Comparison of ENCODE assay signal across 12 mouse cellular contexts in the genomic region with DNA sequence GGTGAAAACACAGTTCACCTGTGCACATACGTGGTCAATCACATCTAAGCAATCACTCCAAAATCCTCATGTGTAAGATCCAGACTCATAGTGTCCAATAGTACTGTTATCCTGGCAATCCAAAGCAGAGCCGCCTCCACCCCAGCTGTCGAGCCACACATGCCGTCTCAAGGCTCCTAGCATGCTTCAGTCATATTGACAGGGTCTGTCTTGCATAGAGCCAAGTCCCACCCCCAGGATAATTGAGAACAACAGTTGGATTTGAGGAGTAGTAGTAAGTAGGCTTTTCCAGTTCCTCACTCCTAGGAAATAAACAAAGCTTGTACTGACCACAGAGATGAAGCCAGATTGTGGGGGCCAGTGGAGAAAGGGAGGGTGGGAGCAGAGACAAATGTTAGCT. TPM values are rescaled to one million over a fixed set of nuclear protein-coding genes. Genes with fewer than 3 reads are reported as not detected.
A peak's percentile ranks its signal among the peaks of the same experiment; 100 is the strongest.
DNase-seq lines count a peak whose midpoint lies in the region; ATAC-seq and TF ChIP-seq lines count a peak whose summit lies in the region.
"Had no signal": no experiment of that assay in that cellular context is flagged by ENCODE, and none has a peak within 500 bp of the region (broad histone marks: within the 10 kb centered on the region; RNA-seq: fewer than 3 reads in every experiment).

No protein-coding gene starts in this region.

- H3K27me3 ChIP-seq in embryonic facial prominence, embryonic 14.5 days (replicated peaks; ENCODE audit: control insufficient read depth, insufficient read depth, low read length), result no peaks in the 10 kb centered on the region
- no peaks in the 10 kb centered on the region for H3K27me3 ChIP-seq in hindbrain, embryonic 15.5 days
- H3K27me3 ChIP-seq: heart, embryonic 13.5 days; lung, embryonic 15.5 days had no signal

- no peak for TF ChIP-seq CTCF in left cerebral cortex, adult 2 months (IDR thresholded peaks at IDR 0.05)

- ATAC-seq in embryonic facial prominence, embryonic 14.5 days (ENCODE audit: low read depth), result peak; percentile 12
- no peak for ATAC-seq in hindbrain, embryonic 15.5 days (ENCODE audit: low FRiP score, low read depth)

- H3K9ac ChIP-seq in embryonic facial prominence, embryonic 14.5 days (ENCODE audit: low read depth, low read length), result no peak overlapping the region
- no peak overlapping the region for H3K9ac ChIP-seq in hindbrain, embryonic 15.5 days
- H3K9ac ChIP-seq: heart, embryonic 13.5 days; lung, embryonic 15.5 days had no signal

- H3K4me1 ChIP-seq in embryonic facial prominence, embryonic 14.5 days (ENCODE audit: control insufficient read depth, insufficient read depth, low read length), result peaks cover 25% of the 10 kb centered on the region
- H3K4me1 ChIP-seq in hindbrain, embryonic 15.5 days (replicated peaks), result peaks cover 44% of the 10 kb centered on the region
- H3K4me1 ChIP-seq: lung, embryonic 15.5 days had no signal

- no peak overlapping the region for H3K4me3 ChIP-seq in left cerebral cortex, adult 2 months
- H3K4me3 ChIP-seq in embryonic facial prominence, embryonic 14.5 days (ENCODE audit: low read depth, low read length), result no peak overlapping the region
- H3K4me3 ChIP-seq in hindbrain, embryonic 15.5 days, result no peak overlapping the region
- H3K4me3 ChIP-seq: erythroblast, embryonic 14.5 days; heart, embryonic 13.5 days; lung, embryonic 15.5 days had no signal

- 0 out of 2 replicates have a peak, but pooled peaks cover 6% of the 10 kb centered on the region for H3K36me3 ChIP-seq in embryonic facial prominence, embryonic 14.5 days (ENCODE audit: control insufficient read depth, insufficient read depth, low read length)
- H3K36me3 ChIP-seq in hindbrain, embryonic 15.5 days, result peaks cover 3% of the 10 kb centered on the region; the same call in 1 of the 2 replicates
- H3K36me3 ChIP-seq: lung, embryonic 15.5 days had no signal

- 31% methylated on average over 4 of the region's 4 CpGs for WGBS in embryonic facial prominence, embryonic 14.5 days
- 57% methylated on average over 4 of the region's 4 CpGs for WGBS in hindbrain, embryonic 15.5 days

- peak; percentile 69 to 71 for DNase-seq in left cerebral cortex, postnatal 14 days (ENCODE audit: low spot score in 2 of 2)
- DNase-seq in left cerebral cortex, adult 2 months (ENCODE audit: extremely low spot score in 1 of 2, low spot score in 2 of 2), result no peak
- peak; percentile 82 for DNase-seq in embryonic facial prominence, embryonic 14.5 days (ENCODE audit: low spot score)
- peak; percentile 18 for DNase-seq in lung, postnatal 14 days
- DNase-seq in spleen, postnatal 14 days (ENCODE audit: low spot score in 2 of 2), result no peak
- DNase-seq in adrenal gland, adult 18-20 months (ENCODE audit: low spot score in 2 of 2), result no peak
- no peak for DNase-seq in urinary bladder, adult 2 months (ENCODE audit: low spot score)
- DNase-seq: kidney, adult 9 months had no signal

- H3K4me2 ChIP-seq in embryonic facial prominence, embryonic 14.5 days (ENCODE audit: low read depth, low read length), result no peak overlapping the region
- H3K4me2 ChIP-seq in hindbrain, embryonic 15.5 days, result no peak overlapping the region
- H3K4me2 ChIP-seq: heart, embryonic 13.5 days; lung, embryonic 15.5 days had no signal

- no peaks in the 10 kb centered on the region for H3K9me3 ChIP-seq in embryonic facial prominence, embryonic 14.5 days (ENCODE audit: control insufficient read depth, low read length)
- no peaks in the 10 kb centered on the region for H3K9me3 ChIP-seq in hindbrain, embryonic 15.5 days
- H3K9me3 ChIP-seq: heart, embryonic 13.5 days; lung, embryonic 15.5 days had no signal

- no peak overlapping the region for H3K27ac ChIP-seq in left cerebral cortex, adult 2 months
- peak overlapping the region; percentile 61; the same call in 1 of the 2 replicates for H3K27ac ChIP-seq in embryonic facial prominence, embryonic 14.5 days (replicated peaks; ENCODE audit: low read depth, low read length)
- H3K27ac ChIP-seq in hindbrain, embryonic 15.5 days (replicated peaks), result peak overlapping the region; percentile 32; the same call in 1 of the 2 replicates
- H3K27ac ChIP-seq: heart, embryonic 13.5 days; lung, embryonic 15.5 days had no signal

- intact Hi-C loops in left cerebral cortex, postnatal 14 days (cut with DNase I), result loop anchor here (5.0 kb wide), 1 partner anchor 95 kb away; no protein-coding TSS in a partner anchor
- intact Hi-C loops in left cerebral cortex, adult 2 months (cut with DNase I), result no loop called here

RNA-seq across cellular contexts. Expression of a gene that starts 24.4 kb away (rescaled TPM):
- 10 to 100 TPM; 35.9 to 36.0 TPM for total RNA-seq in left cerebral cortex, postnatal 14 days (2021)
- total RNA-seq in left cerebral cortex, adult 2 months (2021), result 10 to 100 TPM; 37.3 to 42.0 TPM
- 56.2 and 66.1 TPM in 2 replicates for polyA plus RNA-seq in embryonic facial prominence, embryonic 14.5 days (2014; fragmentation: Nextera tagmentation; extraction: Ambion mirVana)
- polyA plus RNA-seq in hindbrain, embryonic 15.5 days (2015; fragmentation: Nextera tagmentation; extraction: Ambion mirVana), result 76.5 and 76.8 TPM in 2 replicates
- total RNA-seq in adrenal gland, adult 18-20 months (2021), result 10 to 100 TPM; 20.6 to 23.3 TPM
- 33.0 and 33.9 TPM in 2 replicates for polyA plus RNA-seq in urinary bladder, adult 2 months (2012; rRNA removed)

Comparison
In these comparisons a context has a peak if more than half of its experiments do, and no peak if none do; other contexts are left out.
1. DNase-seq: peak in left cerebral cortex, postnatal 14 days (2 of 2), embryonic facial prominence, embryonic 14.5 days (single experiment) and lung, postnatal 14 days (single experiment); none in left cerebral cortex, adult 2 months (0 of 2), spleen, postnatal 14 days (0 of 2), adrenal gland, adult 18-20 months (0 of 2) and urinary bladder, adult 2 months (single experiment).